Mouse (Mus musculus) ES-E14 (cell line): ENCODE results near the gene Ralgps1.

ENCODE experiments used
- HCFC1 ChIP-seq: IDR thresholded peaks from 2 replicates; pipeline ENCODE4 v1.6.1; 2012; ENCODE audit warnings: low read length, inconsistent platforms, borderline replicate concordance; ENCODE audit not compliant: insufficient read depth
- MAFK ChIP-seq: IDR thresholded peaks from 2 replicates; pipeline ENCODE4 v1.6.1; 2014; ENCODE audit warnings: mild to moderate bottlenecking, low read depth, low read length, inconsistent platforms; ENCODE audit not compliant: insufficient read depth
- ZC3H11A ChIP-seq: IDR thresholded peaks from 2 replicates; pipeline ENCODE4 v1.6.1; 2012; ENCODE audit warnings: low read depth, mild to moderate bottlenecking, inconsistent platforms, low read length, borderline replicate concordance

DNA sequence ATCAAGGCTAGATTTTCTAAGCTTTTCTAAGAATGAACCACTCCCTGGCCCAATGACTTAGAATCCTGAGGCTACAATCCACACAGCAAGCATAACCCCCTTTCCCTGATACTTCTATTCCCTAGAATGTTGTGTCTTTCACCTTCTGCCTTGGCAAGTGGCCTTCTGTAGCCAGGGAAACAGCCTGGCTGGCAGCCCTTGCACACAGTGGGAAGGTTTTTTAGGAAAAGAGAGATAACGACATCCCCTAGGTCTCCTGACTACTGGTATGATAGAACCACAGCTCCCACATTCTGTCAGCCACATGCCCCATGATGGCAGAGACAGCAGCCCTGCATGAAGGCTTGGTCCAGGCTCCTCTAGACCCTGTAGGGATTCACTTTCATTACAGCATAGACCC lies 99.8 kb downstream of the Ralgps1 start:
- no peak for TF ChIP-seq MAFK
- TF ChIP-seq ZC3H11A = no peak
- no peak for TF ChIP-seq HCFC1
